Mouse (Mus musculus) lung, embryonic 16.5 days (tissue): ENCODE results near the gene Cpxm2. TPM values are rescaled to one million over a fixed set of nuclear protein-coding genes. Genes with fewer than 3 reads are reported as not detected.

Experiments used
- ATAC-seq: fragments of 200-750 bp; cut with Nextera tagmentation; 2 replicates; pipeline ENCODE4 v1.8.0; 2017; ENCODE audit warnings: low read depth, mild to moderate bottlenecking, moderate library complexity
- H3K27ac ChIP-seq: fragments of 300-500 bp; sonication (generic); 2 replicates; pipeline ENCODE4 v1.5.1; 2014; ENCODE audit warnings: mild to moderate bottlenecking, control low read depth, low read length
- H3K27me3 ChIP-seq: fragments of 300-500 bp; sonication (generic); 2 replicates; pipeline ENCODE4 v1.6.1; 2014; ENCODE audit warnings: low read depth, low read length, mixed read lengths; ENCODE audit not compliant: control insufficient read depth, insufficient read depth
- H3K36me3 ChIP-seq: fragments of 300-500 bp; sonication (generic); 2 replicates; pipeline ENCODE4 v1.6.1; 2014; ENCODE audit warnings: low read length; ENCODE audit not compliant: control insufficient read depth, insufficient read depth
- H3K4me1 ChIP-seq: fragments of 300-500 bp; sonication (generic); replicated peaks from 2 replicates; pipeline ENCODE4 v1.6.1; 2014; ENCODE audit warnings: low read length, mixed read lengths; ENCODE audit not compliant: control insufficient read depth, insufficient read depth
- H3K4me2 ChIP-seq: fragments of 300-500 bp; sonication (generic); 2 replicates; pipeline ENCODE4 v1.6.1; 2014; ENCODE audit warnings: low read depth, low read length, control low read depth
- H3K4me3 ChIP-seq: fragments of 300-500 bp; sonication (generic); 2 replicates; pipeline ENCODE4 v1.5.1; 2014; ENCODE audit warnings: mild to moderate bottlenecking, low read length, control low read depth
- H3K9ac ChIP-seq: fragments of 300-500 bp; sonication (generic); 2 replicates; pipeline ENCODE4 v1.6.1; 2014; ENCODE audit warnings: low read length, control low read depth
- H3K9me3 ChIP-seq: fragments of 300-500 bp; sonication (generic); 2 replicates; pipeline ENCODE4 v1.6.1; 2016; ENCODE audit warnings: low read length; ENCODE audit not compliant: control insufficient read depth
- WGBS: fragments of 180-500 bp; shearing (Covaris S2); extraction: QIAGEN DNeasy Blood & Tissue Kit; methylation state at CpG from one replicate; pipeline ENCODE4 v1.1.7; 2014; 5-methylcytosine and 5-hydroxymethylcytosine counted together
- polyA plus RNA-seq: library from polyadenylated mRNA; unstranded; fragments of >200 nt; fragmentation: Nextera tagmentation; extraction: Ambion mirVana; gene quantifications from 2 replicates; pipeline ENCODE4 v1.2.1, GENCODE M21; 2015

Gene Cpxm2
- polyA plus RNA-seq, 1 experiment from 2014 or later: 1.7 TPM

DNA sequence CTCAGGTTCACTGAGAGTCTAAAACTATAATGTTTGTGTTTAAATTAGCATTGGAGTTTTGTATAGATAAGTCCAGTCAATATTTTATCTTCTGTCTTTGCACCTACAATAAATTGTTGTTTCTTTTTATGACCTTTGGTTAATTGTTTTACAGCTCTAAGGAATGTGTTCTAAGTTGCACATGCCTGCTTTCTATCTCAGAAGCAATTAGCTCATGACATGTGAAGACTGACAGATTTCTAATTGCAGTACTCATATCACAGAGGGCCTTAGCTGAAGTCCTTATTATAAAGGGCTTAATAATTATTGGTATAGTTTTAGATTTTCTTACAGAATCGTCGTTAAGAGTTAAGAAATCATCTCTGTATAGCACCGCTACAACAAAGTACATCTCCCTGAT is 138.6 kb downstream of the Cpxm2 start:
- Histone ChIP-seq H3K9me3 (no peaks in the 10 kb centered on the region), H3K4me1 (no peaks in the 10 kb centered on the region), H3K27ac (no peak overlapping the region), H3K9ac (no peak overlapping the region), H3K36me3 (no peaks in the 10 kb centered on the region), H3K27me3 (no peaks in the 10 kb centered on the region), H3K4me2 (no peak overlapping the region), H3K4me3 (no peak overlapping the region)
- ATAC-seq: no peak
- WGBS: 73% methylated on average over 3 of the region's 3 CpGs

DNA sequence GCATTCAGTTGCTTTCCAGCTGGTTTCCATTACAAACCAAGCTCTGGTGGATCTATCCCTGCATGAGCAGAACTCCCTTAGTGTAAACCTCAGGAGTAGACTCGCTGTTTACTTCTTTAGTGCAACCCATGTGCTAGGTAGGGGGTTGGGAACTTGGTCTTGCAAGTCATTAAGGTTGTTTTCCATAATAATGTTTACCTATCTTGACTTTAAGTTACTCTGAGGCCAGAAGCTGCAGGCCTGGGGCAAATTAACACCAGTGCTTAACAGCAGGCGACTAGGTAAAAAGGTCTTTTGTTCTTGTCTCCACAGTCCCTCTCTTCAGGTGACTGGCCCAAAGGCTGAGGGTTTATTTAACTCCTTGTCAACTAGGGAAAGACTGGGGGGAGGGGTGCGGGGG is 139.3 kb downstream of the Cpxm2 start:
- 9% methylated on average over 3 of the region's 3 CpGs for WGBS

DNA sequence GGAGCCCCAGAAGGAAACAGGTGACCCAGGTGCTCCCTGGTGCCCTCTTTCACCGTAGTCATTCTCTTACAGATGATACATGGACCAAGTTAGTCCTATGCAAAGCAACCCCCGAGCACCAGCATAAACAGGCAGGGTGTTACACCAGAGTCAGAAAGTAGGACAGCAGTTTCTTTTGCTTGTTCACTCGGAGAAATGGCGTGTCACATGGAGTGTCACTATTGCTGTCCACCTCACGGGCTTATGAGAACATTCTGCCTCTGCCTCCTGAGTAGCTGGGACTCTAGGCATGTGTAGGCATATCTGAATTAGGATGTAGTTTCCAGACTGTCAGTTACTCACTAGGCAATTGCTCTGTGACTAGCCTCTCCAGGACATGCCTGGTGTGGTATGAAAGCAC is 140.6 kb downstream of the Cpxm2 start:
- no peaks in the 10 kb centered on the region; the same call in 1 of the 2 replicates for H3K4me1 ChIP-seq
- no peaks in the 10 kb centered on the region for H3K27me3 ChIP-seq
- ATAC-seq: no peak
- WGBS: 71% methylated on average over 5 of the region's 5 CpGs
- no peaks in the 10 kb centered on the region for H3K36me3 ChIP-seq
- no peaks in the 10 kb centered on the region for H3K9me3 ChIP-seq
- H3K27ac ChIP-seq: no peak overlapping the region
- no peak overlapping the region for H3K4me3 ChIP-seq
- H3K9ac ChIP-seq: no peak overlapping the region
- H3K4me2 ChIP-seq: no peak overlapping the region

More for the DNA sequence above, 139.3 kb downstream of the Cpxm2 start:
- H3K27me3 ChIP-seq: no peaks in the 10 kb centered on the region
- H3K9ac ChIP-seq: no peak overlapping the region
- H3K4me3 ChIP-seq: no peak overlapping the region
- no peak overlapping the region for H3K27ac ChIP-seq
- H3K9me3 ChIP-seq: no peaks in the 10 kb centered on the region
- no peaks in the 10 kb centered on the region for H3K36me3 ChIP-seq
- no peaks in the 10 kb centered on the region for H3K4me1 ChIP-seq
- no peak overlapping the region for H3K4me2 ChIP-seq
- ATAC-seq: no peak

DNA sequence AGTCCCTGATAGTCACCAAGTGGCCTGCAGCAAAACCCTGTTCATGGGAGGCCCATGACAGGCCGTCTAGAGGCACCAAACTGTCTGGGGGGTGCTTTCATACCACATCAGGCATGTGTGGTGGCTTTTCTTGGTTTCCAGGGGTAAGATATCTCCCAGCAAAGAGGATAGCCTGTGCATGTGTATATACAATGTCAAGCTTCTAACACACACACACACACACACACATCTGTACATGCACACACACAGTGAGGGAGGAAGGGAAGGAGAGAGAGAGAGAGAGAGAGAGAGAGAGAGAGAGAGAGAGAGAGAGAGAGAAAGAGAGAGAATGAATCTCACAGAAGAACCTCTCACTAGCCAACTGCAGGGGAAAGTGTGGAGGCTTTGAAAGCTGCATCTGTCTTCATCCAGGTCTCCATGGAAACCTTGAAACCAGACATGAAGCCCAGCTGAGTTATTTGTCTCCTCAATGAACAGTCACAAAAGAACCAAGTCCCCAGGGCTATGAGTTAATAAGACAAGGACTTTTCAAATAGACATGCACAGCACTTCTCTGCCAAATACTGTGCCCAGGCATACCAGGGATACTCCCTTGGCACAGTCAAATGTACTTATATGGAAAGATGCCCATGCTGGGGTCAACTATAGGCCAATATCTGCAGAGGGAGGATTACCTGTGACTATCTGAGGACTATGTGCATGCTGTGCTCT is 141.4 kb downstream of the Cpxm2 start:
- Histone ChIP-seq H3K27ac (no peak overlapping the region), H3K4me1 (no peaks in the 10 kb centered on the region; the same call in 1 of the 2 replicates), H3K9ac (no peak overlapping the region), H3K27me3 (no peaks in the 10 kb centered on the region), H3K36me3 (no peaks in the 10 kb centered on the region), H3K4me2 (no peak overlapping the region), H3K9me3 (no peaks in the 10 kb centered on the region), H3K4me3 (no peak overlapping the region)
- ATAC-seq: no peak
- 29% methylated on average over 1 of the region's 1 CpGs for WGBS

DNA sequence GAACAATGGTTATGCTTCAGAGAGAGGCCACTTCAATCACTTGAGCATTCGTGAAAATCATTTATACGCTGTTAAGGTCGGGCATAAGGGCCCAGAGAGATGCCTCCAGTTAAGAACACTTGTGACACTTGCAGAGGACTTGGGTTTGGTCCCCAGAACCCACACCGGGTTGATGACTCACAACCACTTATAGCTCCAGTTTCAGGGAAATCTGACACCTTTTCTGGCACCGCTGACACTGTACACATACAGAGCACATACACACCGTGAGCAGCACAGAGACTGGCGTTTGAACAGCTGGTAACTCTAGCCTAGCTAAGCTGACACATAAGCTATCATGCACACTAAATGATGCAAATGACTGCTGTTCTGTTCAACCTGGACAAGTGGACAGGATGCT is 145.5 kb downstream of the Cpxm2 start:
- peak; percentile 71; the same call in 1 of the 2 replicates for ATAC-seq
- no peak overlapping the region for H3K4me2 ChIP-seq
- WGBS: 55% methylated on average over 7 of the region's 7 CpGs

DNA sequence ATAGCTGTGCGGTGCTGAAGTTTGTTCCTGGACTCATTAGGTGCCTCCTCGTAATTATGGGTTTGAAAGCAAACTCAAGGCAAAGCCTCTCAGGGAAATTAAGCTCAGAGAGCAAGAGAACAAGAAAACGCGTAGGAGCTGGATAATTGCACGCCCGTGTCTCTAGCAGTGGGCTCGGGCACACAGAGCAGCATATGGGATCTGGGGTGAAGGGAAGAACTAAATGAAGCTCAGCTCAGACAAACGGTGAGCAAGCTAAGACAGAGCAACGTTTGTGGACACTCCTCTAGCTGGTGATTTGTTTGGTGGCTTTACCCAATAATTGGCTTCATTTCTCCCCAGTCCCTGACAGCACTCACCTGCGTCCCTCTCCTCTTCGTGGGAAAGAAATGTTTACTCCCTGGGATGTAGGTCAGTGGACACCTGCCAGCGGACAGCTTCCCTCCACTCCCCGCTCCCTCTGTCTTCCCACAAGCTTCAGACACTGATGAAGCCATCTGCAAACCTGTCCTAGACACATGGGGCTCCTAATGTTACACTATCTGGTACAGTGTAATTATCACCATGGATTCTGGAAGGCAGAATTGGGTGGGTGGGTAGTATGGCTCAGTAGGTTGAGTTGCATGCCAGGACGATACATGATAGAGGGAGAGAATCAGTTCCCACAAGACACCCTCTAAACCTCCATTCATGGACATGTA is 148.4 kb downstream of the Cpxm2 start:
- H3K9ac ChIP-seq: no peak overlapping the region
- WGBS: 78% methylated on average over 14 of the region's 14 CpGs
- no peaks in the 10 kb centered on the region for H3K27me3 ChIP-seq
- no peaks in the 10 kb centered on the region for H3K36me3 ChIP-seq
- no peaks in the 10 kb centered on the region for H3K9me3 ChIP-seq
- ATAC-seq: no peak
- H3K4me3 ChIP-seq: no peak overlapping the region
- H3K4me1 ChIP-seq: no peaks in the 10 kb centered on the region; the same call in 1 of the 2 replicates
- no peak overlapping the region for H3K27ac ChIP-seq
- no peak overlapping the region for H3K4me2 ChIP-seq

More for the DNA sequence above, 145.5 kb downstream of the Cpxm2 start:
- Histone ChIP-seq H3K4me1 (no peaks in the 10 kb centered on the region; the same call in 1 of the 2 replicates), H3K27ac (no peak overlapping the region), H3K9ac (no peak overlapping the region), H3K27me3 (no peaks in the 10 kb centered on the region), H3K9me3 (no peaks in the 10 kb centered on the region), H3K36me3 (no peaks in the 10 kb centered on the region), H3K4me3 (no peak overlapping the region)

DNA sequence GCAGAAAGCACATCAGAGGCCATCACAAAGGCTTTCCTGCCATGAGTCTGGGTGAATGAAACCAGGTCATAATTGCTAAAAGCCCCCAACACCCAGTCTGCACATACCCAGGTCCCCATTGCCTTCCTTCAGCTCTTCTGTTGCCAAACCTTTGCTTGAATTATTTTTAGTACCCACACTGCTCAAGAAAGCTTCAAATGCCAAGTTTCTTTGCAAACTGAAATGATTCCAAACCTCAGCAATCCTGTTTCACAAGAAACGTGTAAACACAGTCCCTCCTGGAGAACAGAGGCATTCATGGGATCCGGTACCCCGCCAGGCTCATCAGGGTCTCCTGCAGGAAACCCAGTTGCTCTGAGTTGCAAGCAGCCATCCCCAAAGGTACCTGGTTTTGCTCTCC is 161.7 kb downstream of the Cpxm2 start:
- H3K4me1 ChIP-seq: no peaks in the 10 kb centered on the region
- no peaks in the 10 kb centered on the region for H3K27me3 ChIP-seq
- no peak overlapping the region for H3K9ac ChIP-seq
- H3K4me2 ChIP-seq: no peak overlapping the region
- ATAC-seq: no peak
- no peaks in the 10 kb centered on the region for H3K36me3 ChIP-seq
- 62% methylated on average over 3 of the region's 3 CpGs for WGBS
- H3K9me3 ChIP-seq: no peaks in the 10 kb centered on the region
- no peak overlapping the region for H3K4me3 ChIP-seq
- no peak overlapping the region for H3K27ac ChIP-seq

DNA sequence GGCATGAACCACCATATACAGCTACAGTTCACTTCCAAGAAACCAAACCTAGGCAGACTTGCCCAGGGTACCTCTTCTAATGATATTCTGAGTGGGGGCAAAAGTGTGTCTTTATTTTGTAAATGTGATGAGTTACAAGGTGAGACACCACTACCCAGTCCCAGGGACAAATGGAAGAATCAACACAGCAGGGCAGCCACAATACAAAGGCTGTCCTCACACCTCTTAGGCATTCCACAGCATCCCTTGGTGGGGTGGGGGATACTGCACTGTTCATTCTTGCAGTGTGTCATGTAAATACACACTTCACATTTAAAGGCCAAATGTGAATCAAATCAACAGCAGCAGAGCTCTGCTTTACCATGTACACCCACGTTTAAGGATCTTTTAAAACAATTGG is 162.3 kb downstream of the Cpxm2 start:
- H3K9ac ChIP-seq: no peak overlapping the region
- H3K4me1 ChIP-seq: no peaks in the 10 kb centered on the region
- no peak overlapping the region for H3K27ac ChIP-seq
- H3K27me3 ChIP-seq: no peaks in the 10 kb centered on the region
- no peaks in the 10 kb centered on the region for H3K9me3 ChIP-seq
- H3K36me3 ChIP-seq: no peaks in the 10 kb centered on the region
- WGBS: 39% methylated on average over 1 of the region's 1 CpGs
- no peak overlapping the region for H3K4me2 ChIP-seq
- no peak overlapping the region for H3K4me3 ChIP-seq
- ATAC-seq: no peak

DNA sequence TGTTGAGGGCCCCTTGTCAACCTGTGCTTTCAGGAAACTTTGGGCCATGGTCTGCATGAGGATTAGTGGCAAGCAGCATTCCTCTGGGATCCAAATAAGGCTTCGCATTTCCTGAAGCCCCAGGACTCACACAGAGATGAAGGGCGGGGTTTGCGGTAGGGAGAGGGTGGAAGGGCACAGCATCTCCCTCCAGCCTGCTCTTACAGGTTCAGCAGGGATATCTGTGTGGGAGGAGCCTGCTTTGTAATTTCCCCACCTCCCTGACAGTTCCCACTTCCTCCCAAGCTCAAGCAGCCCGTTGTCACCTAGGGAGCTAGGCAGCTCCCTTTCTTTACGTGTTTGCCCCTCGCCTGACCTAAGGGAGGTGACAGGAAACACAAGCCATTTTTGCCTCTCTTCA is 165.5 kb downstream of the Cpxm2 start:
- H3K36me3 ChIP-seq: no peaks in the 10 kb centered on the region
- no peaks in the 10 kb centered on the region for H3K9me3 ChIP-seq
- no peaks in the 10 kb centered on the region for H3K27me3 ChIP-seq
- H3K4me2 ChIP-seq: no peak overlapping the region
- ATAC-seq: no peak
- H3K27ac ChIP-seq: no peak overlapping the region
- H3K4me1 ChIP-seq: no peaks in the 10 kb centered on the region
- no peak overlapping the region for H3K9ac ChIP-seq
- no peak overlapping the region for H3K4me3 ChIP-seq
- 18% methylated on average over 6 of the region's 6 CpGs for WGBS
